Mouse (Mus musculus): Measurements from ENCODE around the gene Pak2. TPM values are rescaled to one million over a fixed set of nuclear protein-coding genes. Genes with fewer than 3 reads are reported as not detected.
A peak's percentile ranks its signal among the peaks of the same experiment; 100 is the strongest.
"Not testable (repeated sequence)": the region's sequence is repeated elsewhere in the genome, so short reads cannot be mapped to it uniquely, and the experiment has no call there.

Gene Pak2
- polyA plus RNA-seq, 1 experiment from 2014 or later, result 32.9 TPM

DNA sequence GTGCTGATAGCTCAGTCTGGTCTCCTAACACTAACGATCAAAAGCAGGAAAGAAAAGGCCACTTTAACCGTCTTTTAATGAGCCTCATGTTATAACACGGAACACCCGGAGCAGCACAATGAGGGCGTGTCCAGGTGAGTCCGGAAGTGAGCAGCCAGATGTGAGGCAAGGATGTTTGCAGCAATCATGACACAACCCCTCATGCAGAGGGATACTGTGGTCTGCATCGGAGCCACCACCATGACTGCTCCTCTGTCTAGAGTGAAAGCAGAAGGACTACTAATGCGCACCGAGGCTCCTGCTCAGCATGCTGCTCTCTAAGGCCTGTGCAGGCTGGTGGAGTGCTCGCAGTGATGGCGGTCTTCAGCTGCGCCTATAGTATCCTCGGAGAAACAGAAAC is 23.2 kb upstream of the Pak2 start:
- no peak overlapping the region for H3K4me2 ChIP-seq
- 91% methylated on average over 13 of the region's 13 CpGs for WGBS
- H3K4me3 ChIP-seq (ENCODE audit: low read depth, low read length), result no peak overlapping the region
- no peak for ATAC-seq (replicated peaks; ENCODE audit: low FRiP score)
- H3K9me3 ChIP-seq (ENCODE audit: control insufficient read depth, low read length), result no peaks in the 10 kb centered on the region
- H3K36me3 ChIP-seq (ENCODE audit: control insufficient read depth, insufficient read depth, low read length), result peaks cover 2% of the 10 kb centered on the region; the same call in 1 of the 2 replicates
- DNase-seq (ENCODE audit: low spot score), result no peak
- no peaks in the 10 kb centered on the region for H3K27me3 ChIP-seq (replicated peaks; ENCODE audit: control insufficient read depth, insufficient read depth, low read length)
- no peak overlapping the region for H3K9ac ChIP-seq (ENCODE audit: low read depth, low read length)
- H3K4me1 ChIP-seq (replicated peaks; ENCODE audit: control insufficient read depth, insufficient read depth, low read length), result peaks cover 5% of the 10 kb centered on the region; the same call in 1 of the 2 replicates
- H3K27ac ChIP-seq (ENCODE audit: low read depth, low read length), result no peak overlapping the region

DNA sequence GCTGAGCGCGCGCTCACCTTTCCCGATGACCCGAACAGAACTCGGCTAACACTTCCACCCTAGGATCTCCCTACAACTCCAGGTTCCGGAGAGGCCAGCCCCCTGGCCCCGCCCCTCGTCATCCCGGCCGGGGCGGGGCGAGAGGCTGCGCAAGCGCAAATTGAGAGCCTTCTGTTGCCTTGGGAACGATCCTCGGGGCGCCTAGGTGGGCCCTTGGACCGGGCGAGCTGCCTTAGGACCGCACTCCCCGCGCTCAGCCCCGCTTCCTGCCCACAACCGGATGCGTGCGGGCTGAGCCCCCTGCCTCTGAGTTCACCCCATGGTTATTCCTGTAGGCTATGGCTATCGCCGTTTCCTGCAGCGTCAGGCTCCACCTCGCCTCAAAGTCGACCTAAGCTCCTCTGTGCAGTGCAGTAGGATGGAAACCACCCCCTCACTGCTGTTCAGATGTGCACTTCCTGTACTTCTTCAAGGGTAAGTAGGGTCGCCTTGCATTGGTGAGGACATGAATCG is 20.6 kb upstream of the Pak2 start, which contains the start of the genes Pigx and Cep19:
Gene Pigx, minus strand, starts transcription at position 103 of the 513 bp plus-strand sequence.
Gene Cep19, plus strand, starts transcription at position 163 of the 513 bp plus-strand sequence.
- H3K9ac ChIP-seq (ENCODE audit: low read depth, low read length), result peak within 1 kb of the TSS; percentile 82
- peaks cover 1% of the 10 kb centered on the region; the same call in 1 of the 2 replicates for H3K36me3 ChIP-seq (ENCODE audit: control insufficient read depth, insufficient read depth, low read length)
- no peaks in the 10 kb centered on the region for H3K9me3 ChIP-seq (ENCODE audit: control insufficient read depth, low read length)
- H3K4me1 ChIP-seq (replicated peaks; ENCODE audit: control insufficient read depth, insufficient read depth, low read length), result peaks cover 5% of the 10 kb centered on the region; the same call in 1 of the 2 replicates
- peak; percentile 96 for ATAC-seq (replicated peaks; ENCODE audit: low FRiP score)
- H3K27me3 ChIP-seq (replicated peaks; ENCODE audit: control insufficient read depth, insufficient read depth, low read length), result no peaks in the 10 kb centered on the region
- peak within 1 kb of the TSS; percentile 93 for H3K4me3 ChIP-seq (ENCODE audit: low read depth, low read length)
- peak within 1 kb of the TSS; percentile 83 for H3K27ac ChIP-seq (ENCODE audit: low read depth, low read length)
- WGBS, result under 1% methylated on average over 34 of the region's 34 CpGs
- peak; percentile 90 for DNase-seq (ENCODE audit: low spot score)
- H3K4me2 ChIP-seq, result peak within 1 kb of the TSS; percentile 91

DNA sequence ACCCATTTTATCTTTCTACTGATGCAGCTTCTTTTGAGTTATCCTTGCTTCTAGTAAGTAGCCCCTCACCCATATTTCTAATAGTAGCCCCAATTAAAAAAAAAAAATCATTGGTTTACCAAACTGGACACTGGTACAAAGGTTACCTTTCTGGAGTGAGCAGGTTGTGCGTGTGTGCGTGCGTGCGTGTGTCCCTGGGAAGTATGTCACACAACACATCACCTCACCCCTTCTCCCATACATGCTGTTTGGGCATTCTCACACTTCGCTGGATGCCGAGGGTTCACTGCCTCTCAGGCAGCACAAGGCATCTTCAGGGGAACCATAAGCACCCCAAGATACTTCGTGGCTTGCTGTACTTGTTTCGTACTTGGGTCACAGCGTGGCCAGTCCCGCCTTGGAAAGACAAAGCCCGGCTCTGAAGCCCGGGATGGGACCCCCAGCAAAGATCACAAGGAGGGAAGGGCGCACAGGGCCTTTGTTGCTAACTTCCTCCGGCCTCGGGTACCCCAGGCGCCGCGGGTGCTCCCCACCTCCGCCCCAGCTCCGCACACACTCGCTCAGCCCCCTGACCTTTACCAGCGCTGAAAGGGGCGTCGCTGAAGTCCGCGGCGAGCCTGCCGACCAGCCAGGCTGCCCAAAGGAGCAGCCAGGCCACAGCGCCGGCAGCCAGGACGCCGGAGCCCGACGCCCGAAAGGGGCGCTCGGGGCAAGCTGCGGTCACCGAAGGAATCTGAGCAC is 19.9 kb upstream of the Pak2 start:
- ATAC-seq (replicated peaks; ENCODE audit: low FRiP score), result peak; percentile 65
- DNase-seq (ENCODE audit: low spot score), result no peak

DNA sequence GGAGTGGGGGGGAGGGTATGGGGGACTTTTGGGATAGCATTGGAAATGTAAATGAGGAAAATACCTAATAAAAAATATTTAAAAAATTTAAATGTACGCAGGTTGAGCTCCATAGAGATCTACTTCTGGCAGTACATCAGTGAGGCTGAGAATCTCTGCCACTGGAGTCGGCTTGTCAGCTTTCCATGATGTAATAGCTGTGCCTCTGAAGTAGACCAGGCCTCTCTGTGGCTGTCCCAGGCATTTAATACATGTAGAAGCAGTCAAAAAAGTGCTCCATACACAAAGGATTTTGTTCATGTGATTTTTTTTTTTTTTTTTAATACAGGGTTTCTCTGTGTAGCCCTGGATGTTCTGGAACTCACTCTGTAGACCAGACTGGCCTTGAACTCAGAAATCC is 18.6 kb upstream of the Pak2 start:
- not testable (repeated sequence) for ATAC-seq (replicated peaks; ENCODE audit: low FRiP score); H3K4me2 ChIP-seq; H3K9ac ChIP-seq (ENCODE audit: low read depth, low read length); H3K27ac ChIP-seq (ENCODE audit: low read depth, low read length); H3K27me3 ChIP-seq (replicated peaks; ENCODE audit: control insufficient read depth, insufficient read depth, low read length); H3K4me1 ChIP-seq (replicated peaks; ENCODE audit: control insufficient read depth, insufficient read depth, low read length); H3K4me3 ChIP-seq (ENCODE audit: low read depth, low read length); H3K9me3 ChIP-seq (ENCODE audit: control insufficient read depth, low read length); H3K36me3 ChIP-seq (ENCODE audit: control insufficient read depth, insufficient read depth, low read length); DNase-seq (ENCODE audit: low spot score)
- 80% methylated on average over 2 of the region's 2 CpGs for WGBS

More for the DNA sequence above, 19.9 kb upstream of the Pak2 start:
- WGBS, result 1% methylated on average over 39 of the region's 39 CpGs
- H3K9ac ChIP-seq (ENCODE audit: low read depth, low read length), result peak overlapping the region; percentile 82
- H3K36me3 ChIP-seq (ENCODE audit: control insufficient read depth, insufficient read depth, low read length), result peaks cover 4% of the 10 kb centered on the region; the same call in 1 of the 2 replicates
- peaks cover 5% of the 10 kb centered on the region; the same call in 1 of the 2 replicates for H3K4me1 ChIP-seq (replicated peaks; ENCODE audit: control insufficient read depth, insufficient read depth, low read length)
- no peaks in the 10 kb centered on the region for H3K27me3 ChIP-seq (replicated peaks; ENCODE audit: control insufficient read depth, insufficient read depth, low read length)
- H3K4me3 ChIP-seq (ENCODE audit: low read depth, low read length), result peak overlapping the region; percentile 93
- H3K4me2 ChIP-seq, result peak overlapping the region; percentile 91
- no peaks in the 10 kb centered on the region for H3K9me3 ChIP-seq (ENCODE audit: control insufficient read depth, low read length)
- H3K27ac ChIP-seq (ENCODE audit: low read depth, low read length), result peak overlapping the region; percentile 83

DNA sequence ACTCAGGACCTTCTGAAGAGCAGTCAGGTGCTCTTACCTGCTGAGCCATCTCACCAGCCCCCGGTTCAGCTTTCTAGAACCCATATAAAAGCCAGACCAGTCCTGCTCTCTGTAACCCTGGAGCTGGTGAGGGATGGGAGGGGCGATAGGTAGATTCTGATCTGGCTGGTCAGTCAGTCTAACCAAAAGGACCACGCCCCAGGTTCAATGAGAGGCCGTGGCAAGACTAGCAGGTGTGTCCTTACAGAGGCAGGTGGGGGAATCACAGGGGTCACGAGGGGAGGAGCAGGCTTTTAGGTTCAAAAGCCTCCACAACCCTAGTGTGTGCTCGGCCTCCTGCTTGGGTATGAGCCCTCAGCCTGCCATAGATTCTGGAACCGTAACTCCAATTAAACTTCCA is 12.3 kb upstream of the Pak2 start:
- Histone ChIP-seq H3K4me2 (no peak overlapping the region), H3K36me3 (ENCODE audit: control insufficient read depth, insufficient read depth, low read length) (peaks cover 10% of the 10 kb centered on the region), H3K4me1 (replicated peaks; ENCODE audit: control insufficient read depth, insufficient read depth, low read length) (no peaks in the 10 kb centered on the region), H3K27me3 (replicated peaks; ENCODE audit: control insufficient read depth, insufficient read depth, low read length) (no peaks in the 10 kb centered on the region), H3K4me3 (ENCODE audit: low read depth, low read length) (no peak overlapping the region), H3K9me3 (ENCODE audit: control insufficient read depth, low read length) (no peaks in the 10 kb centered on the region), H3K27ac (ENCODE audit: low read depth, low read length) (no peak overlapping the region), H3K9ac (ENCODE audit: low read depth, low read length) (no peak overlapping the region)
- ATAC-seq (replicated peaks; ENCODE audit: low FRiP score), result no peak
- DNase-seq (ENCODE audit: low spot score), result no peak
- WGBS, result 91% methylated on average over 7 of the region's 7 CpGs

DNA sequence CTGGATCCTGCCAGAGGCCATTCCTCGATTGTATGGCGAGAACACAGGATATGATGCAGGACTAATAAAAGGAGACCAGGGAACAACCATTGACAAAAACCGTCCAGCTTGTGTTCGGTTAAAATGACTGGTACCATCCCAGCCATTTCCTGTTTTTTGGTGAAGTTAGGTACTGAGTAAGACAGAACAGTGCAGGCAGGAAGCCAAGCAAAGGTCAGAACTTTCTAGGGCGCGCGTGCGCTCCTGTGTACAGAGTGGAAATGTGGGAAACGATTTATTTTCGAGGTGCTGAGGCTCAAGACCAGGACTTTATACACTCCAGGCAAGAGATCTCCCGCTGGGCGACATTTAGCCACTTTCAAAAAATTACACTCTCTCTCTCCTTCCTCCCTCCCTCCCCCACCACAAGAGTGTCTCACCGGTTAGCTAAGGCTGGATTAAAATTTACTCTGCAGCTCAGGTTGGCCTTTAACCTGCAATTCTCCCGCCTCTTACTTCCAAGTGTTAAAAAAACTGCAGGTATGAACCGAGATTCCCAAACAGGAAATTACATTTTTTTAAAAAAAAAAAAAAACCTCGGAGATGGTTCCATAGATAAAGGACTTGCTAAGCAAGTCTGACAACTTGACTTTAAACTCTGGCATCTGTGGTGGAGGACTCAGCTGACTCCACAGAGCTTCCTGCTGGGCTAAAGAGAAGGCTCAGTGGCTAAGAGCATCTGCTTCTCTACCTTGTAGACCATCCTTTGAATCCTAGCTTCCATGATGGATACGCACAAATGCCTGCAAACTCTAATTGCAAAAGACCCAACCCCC is 8.7 kb upstream of the Pak2 start:
- 68% methylated on average over 17 of the region's 17 CpGs for WGBS
- H3K4me2 ChIP-seq, result no peak overlapping the region
- no peak for ATAC-seq (replicated peaks; ENCODE audit: low FRiP score)

DNA sequence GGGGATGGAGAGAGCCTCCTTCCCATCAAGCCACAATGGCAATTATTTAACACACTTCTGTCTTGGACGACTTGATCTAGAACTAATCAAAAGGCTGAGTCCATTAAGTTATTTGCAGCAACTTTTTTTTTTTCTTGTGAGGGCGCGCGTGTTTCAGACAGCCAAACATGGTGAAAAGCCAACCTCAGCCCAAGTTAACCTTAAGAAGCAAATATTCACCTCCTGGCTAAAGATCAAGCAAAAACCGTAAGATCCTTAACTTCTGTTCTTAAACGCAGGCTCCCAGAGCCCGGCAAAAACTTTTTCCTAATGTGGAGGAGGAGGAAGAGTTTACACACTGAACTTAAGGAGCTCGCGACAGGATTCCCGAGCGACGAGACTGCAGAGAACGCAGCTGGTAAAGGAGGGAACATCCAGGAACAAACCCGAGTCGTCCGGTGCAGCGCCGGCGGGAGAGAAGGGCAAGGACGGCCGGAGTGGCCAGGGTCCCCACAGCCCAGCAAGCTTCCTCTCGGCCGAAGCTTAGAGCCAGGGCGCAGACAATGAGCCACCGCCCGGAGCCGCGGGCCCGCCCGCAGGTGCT is 643 bp downstream of the Pak2 start:
- H3K27ac ChIP-seq (ENCODE audit: low read depth, low read length), result peak overlapping the region; percentile 92
- ATAC-seq (replicated peaks; ENCODE audit: low FRiP score), result no peak

More for the DNA sequence above, 8.7 kb upstream of the Pak2 start:
- Histone ChIP-seq H3K9ac (ENCODE audit: low read depth, low read length) (no peak overlapping the region), H3K4me1 (replicated peaks; ENCODE audit: control insufficient read depth, insufficient read depth, low read length) (no peaks in the 10 kb centered on the region), H3K4me3 (ENCODE audit: low read depth, low read length) (no peak overlapping the region), H3K9me3 (ENCODE audit: control insufficient read depth, low read length) (no peaks in the 10 kb centered on the region), H3K27me3 (replicated peaks; ENCODE audit: control insufficient read depth, insufficient read depth, low read length) (no peaks in the 10 kb centered on the region), H3K36me3 (ENCODE audit: control insufficient read depth, insufficient read depth, low read length) (peaks cover 14% of the 10 kb centered on the region), H3K27ac (ENCODE audit: low read depth, low read length) (no peak overlapping the region)
- no peak for DNase-seq (ENCODE audit: low spot score)

More for the DNA sequence above, 643 bp downstream of the Pak2 start:
- Histone ChIP-seq H3K4me3 (ENCODE audit: low read depth, low read length) (peak overlapping the region; percentile 83), H3K36me3 (ENCODE audit: control insufficient read depth, insufficient read depth, low read length) (no peaks in the 10 kb centered on the region), H3K9me3 (ENCODE audit: control insufficient read depth, low read length) (no peaks in the 10 kb centered on the region), H3K27me3 (replicated peaks; ENCODE audit: control insufficient read depth, insufficient read depth, low read length) (no peaks in the 10 kb centered on the region), H3K9ac (ENCODE audit: low read depth, low read length) (peak overlapping the region; percentile 90), H3K4me2 (peak overlapping the region; percentile 77), H3K4me1 (replicated peaks; ENCODE audit: control insufficient read depth, insufficient read depth, low read length) (peaks cover 12% of the 10 kb centered on the region; the same call in 1 of the 2 replicates)
- WGBS, result under 1% methylated on average over 30 of the region's 30 CpGs
- peak; percentile 69 for DNase-seq (ENCODE audit: low spot score)
